Mouse (Mus musculus): ENCODE measurements at regions not wholly inside any gene's neighbourhood (a gene's known extent, or its start where the extent isn't known, plus 50 kb on each side); places are given as distances from the start of the nearest gene placed in this dataset.

DNA sequence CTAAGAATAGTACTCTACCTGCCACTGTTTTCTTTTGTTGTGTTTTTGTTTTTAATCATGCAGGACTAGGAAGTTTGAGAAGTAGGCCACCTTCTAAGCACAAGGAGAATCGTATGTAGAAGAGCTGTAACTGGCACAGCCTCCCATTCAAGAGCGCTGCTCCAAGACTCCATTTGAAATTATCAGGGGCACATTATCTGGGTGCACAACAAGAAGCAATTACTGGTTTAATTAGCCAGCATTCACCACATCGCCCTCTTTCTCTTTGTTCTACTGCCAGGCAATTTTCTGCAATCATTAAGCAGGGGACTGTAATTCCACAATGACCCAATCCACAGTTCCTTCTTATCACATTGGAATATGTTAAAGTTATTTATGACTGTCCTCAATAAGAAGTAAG, 1220.8 kb upstream of the Pabpc4l start:
- WGBS: 37% methylated on average over 3 of the region's 3 CpGs
- Histone ChIP-seq H3K27me3 (no peaks in the 10 kb centered on the region), H3K4me2 (replicated peaks) (no peak overlapping the region), H3K4me3 (replicated peaks) (no peak overlapping the region), H3K9me3 (no peaks in the 10 kb centered on the region), H3K27ac (no peak overlapping the region; the same call in 1 of the 2 replicates), H3K36me3 (no peaks in the 10 kb centered on the region), H3K4me1 (replicated peaks) (no peaks in the 10 kb centered on the region), H3K9ac (replicated peaks) (no peak overlapping the region)
- ATAC-seq: peak; percentile 72

DNA sequence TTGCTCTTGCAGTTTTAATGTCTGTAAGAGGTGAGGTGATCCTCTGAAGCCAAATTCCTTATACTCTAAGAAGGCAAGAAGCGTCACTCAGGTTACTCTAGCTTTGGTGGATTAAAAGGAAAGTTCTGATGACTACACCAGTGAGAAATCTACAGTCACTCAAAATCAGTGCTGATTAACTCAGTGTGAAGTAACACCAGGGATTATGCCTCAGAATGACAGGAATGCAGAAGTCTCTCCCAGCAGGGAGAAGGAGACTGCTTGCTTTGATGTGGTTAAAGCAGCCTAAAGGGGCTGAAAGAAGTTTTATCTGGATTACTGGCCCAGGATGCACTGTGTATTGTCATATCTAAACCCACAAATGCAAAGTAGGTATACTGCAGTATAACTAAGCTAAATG, 1214.5 kb upstream of the Pabpc4l start:
- no peak overlapping the region for H3K9ac ChIP-seq (replicated peaks)
- no peaks in the 10 kb centered on the region for H3K36me3 ChIP-seq
- no peak overlapping the region for H3K4me2 ChIP-seq (replicated peaks)
- ATAC-seq: no peak
- H3K4me1 ChIP-seq (replicated peaks): 0 out of 2 replicates have a peak, but pooled peaks cover 3% of the 10 kb centered on the region
- no peak overlapping the region for H3K27ac ChIP-seq
- WGBS: 7% methylated on average over 1 of the region's 1 CpGs
- no peaks in the 10 kb centered on the region for H3K27me3 ChIP-seq
- H3K9me3 ChIP-seq: no peaks in the 10 kb centered on the region
- H3K4me3 ChIP-seq (replicated peaks): no peak overlapping the region

DNA sequence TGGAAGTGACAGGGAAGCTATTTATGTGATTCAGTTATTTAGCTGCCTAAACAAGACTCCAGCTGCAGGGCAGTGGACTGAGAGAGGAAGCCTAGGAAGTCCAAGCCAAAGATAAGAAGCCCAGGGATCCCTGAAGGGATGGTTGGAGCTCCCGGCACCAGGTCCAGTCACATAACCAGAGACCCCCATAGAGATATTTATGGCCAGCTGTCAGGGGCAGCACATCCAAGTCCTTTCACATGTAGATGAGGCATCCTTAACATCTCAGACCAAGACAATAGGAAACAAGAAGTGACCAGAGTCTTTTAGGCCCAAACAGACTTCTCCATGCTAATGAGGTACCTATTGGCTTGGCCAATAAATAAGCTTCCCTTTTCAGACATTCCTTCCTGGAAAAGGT, 1212.5 kb upstream of the Pabpc4l start:
- 0 out of 2 replicates have a peak, but pooled peaks cover 3% of the 10 kb centered on the region for H3K4me1 ChIP-seq (replicated peaks)
- H3K9me3 ChIP-seq: no peaks in the 10 kb centered on the region
- 41% methylated on average over 1 of the region's 1 CpGs for WGBS
- no peak overlapping the region for H3K4me2 ChIP-seq (replicated peaks)
- no peaks in the 10 kb centered on the region for H3K27me3 ChIP-seq
- ATAC-seq: no peak
- no peak overlapping the region for H3K9ac ChIP-seq (replicated peaks)
- H3K4me3 ChIP-seq (replicated peaks): no peak overlapping the region
- H3K36me3 ChIP-seq: no peaks in the 10 kb centered on the region
- no peak overlapping the region for H3K27ac ChIP-seq
